ENCODE assay signal across 14 mouse cellular contexts in the genomic region with DNA sequence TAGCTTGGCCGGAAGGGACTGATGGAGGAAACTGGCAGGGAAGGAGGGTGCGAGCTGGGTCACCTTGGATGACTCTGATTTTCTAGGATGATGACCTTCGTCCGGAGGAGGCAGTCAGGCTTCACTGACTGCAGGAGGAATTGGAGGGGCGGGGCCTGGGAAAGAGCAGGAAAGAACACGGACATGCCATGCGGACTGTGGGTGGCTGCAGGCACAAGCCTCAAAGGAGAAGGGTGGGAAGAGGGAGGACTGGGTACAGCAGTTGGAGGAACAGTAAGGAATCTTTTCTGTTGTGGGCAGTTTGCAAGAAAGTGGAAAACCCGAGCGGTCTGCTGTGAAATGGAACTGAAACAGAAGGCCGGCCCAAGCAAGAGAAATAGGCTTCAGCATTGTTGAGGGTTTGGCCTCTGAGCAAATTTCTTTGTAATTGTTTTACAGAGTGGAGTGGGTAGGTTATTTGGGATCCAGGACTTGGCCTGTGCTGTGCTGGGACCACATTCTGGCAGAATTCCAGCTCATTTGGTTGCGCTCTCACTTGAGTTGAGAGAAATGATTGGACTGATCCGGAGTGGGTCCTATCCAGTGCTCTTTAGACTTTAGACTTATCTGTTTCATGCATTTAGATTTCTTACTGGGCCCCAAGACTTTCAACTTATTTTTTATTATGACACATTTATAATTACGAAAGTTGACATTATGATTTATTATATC. TPM values are rescaled to one million over a fixed set of nuclear protein-coding genes. Genes with fewer than 3 reads are reported as not detected.
DNase-seq lines count a peak whose midpoint lies in the region; ATAC-seq and TF ChIP-seq lines count a peak whose summit lies in the region.
"Had no signal": no experiment of that assay in that cellular context is flagged by ENCODE, and none has a peak within 500 bp of the region (broad histone marks: within the 10 kb centered on the region; RNA-seq: fewer than 3 reads in every experiment).

No protein-coding gene starts in this region.

- no peaks in the 10 kb centered on the region for H3K4me1 ChIP-seq in forebrain, embryonic 13.5 days
- no peaks in the 10 kb centered on the region for H3K4me1 ChIP-seq in forebrain, embryonic 12.5 days
- H3K4me1 ChIP-seq in midbrain, embryonic 14.5 days (ENCODE audit: control insufficient read depth, insufficient read depth, low read length) = no peaks in the 10 kb centered on the region
- no peaks in the 10 kb centered on the region for H3K4me1 ChIP-seq in midbrain, embryonic 16.5 days (ENCODE audit: control insufficient read depth, insufficient read depth, low read length)
- peaks cover 12% of the 10 kb centered on the region; the same call in 1 of the 2 replicates for H3K4me1 ChIP-seq in kidney, adult 2 months (ENCODE audit: control insufficient read depth, insufficient read depth, low read length)
- H3K4me1 ChIP-seq: neural tube, embryonic 13.5 days had no signal

- no peaks in the 10 kb centered on the region for H3K27me3 ChIP-seq in forebrain, embryonic 13.5 days
- no peaks in the 10 kb centered on the region for H3K27me3 ChIP-seq in forebrain, embryonic 12.5 days
- H3K27me3 ChIP-seq in midbrain, embryonic 14.5 days (ENCODE audit: control insufficient read depth, insufficient read depth, low read length) = no peaks in the 10 kb centered on the region
- H3K27me3 ChIP-seq in midbrain, embryonic 16.5 days (ENCODE audit: control insufficient read depth, insufficient read depth, low read depth, low read length) = no peaks in the 10 kb centered on the region
- no peaks in the 10 kb centered on the region for H3K27me3 ChIP-seq in kidney, adult 2 months (replicated peaks; ENCODE audit: control insufficient read depth, insufficient read depth, low read length)
- H3K27me3 ChIP-seq: embryonic facial prominence, embryonic 15.5 days; hindbrain, embryonic 15.5 days; neural tube, embryonic 13.5 days had no signal

- H3K36me3 ChIP-seq in forebrain, embryonic 13.5 days (ENCODE audit: poor library complexity, severe bottlenecking) = no peaks in the 10 kb centered on the region
- H3K36me3 ChIP-seq in forebrain, embryonic 12.5 days (replicated peaks) = no peaks in the 10 kb centered on the region
- H3K36me3 ChIP-seq in midbrain, embryonic 14.5 days (ENCODE audit: control insufficient read depth, insufficient read depth, low read length) = no peaks in the 10 kb centered on the region
- H3K36me3 ChIP-seq in midbrain, embryonic 16.5 days (ENCODE audit: control insufficient read depth, insufficient read depth, low read length) = no peaks in the 10 kb centered on the region
- no peaks in the 10 kb centered on the region for H3K36me3 ChIP-seq in kidney, adult 2 months (ENCODE audit: control insufficient read depth, insufficient read depth, low read length)
- H3K36me3 ChIP-seq: embryonic facial prominence, embryonic 15.5 days; hindbrain, embryonic 15.5 days; neural tube, embryonic 13.5 days had no signal

- TF ChIP-seq POLR2A in kidney, adult 2 months (IDR thresholded peaks at IDR 0.05; ENCODE audit: low read depth, low read length) = no peak

- 82% methylated on average over 13 of the region's 13 CpGs for WGBS in forebrain, embryonic 13.5 days
- 79% methylated on average over 13 of the region's 13 CpGs for WGBS in forebrain, embryonic 12.5 days
- 77% methylated on average over 13 of the region's 13 CpGs for WGBS in midbrain, embryonic 14.5 days
- WGBS in midbrain, embryonic 16.5 days = 77% methylated on average over 13 of the region's 13 CpGs
- 31% methylated on average over 13 of the region's 13 CpGs for WGBS in kidney, adult 2 months

- no peaks in the 10 kb centered on the region for H3K9me3 ChIP-seq in forebrain, embryonic 13.5 days (replicated peaks)
- H3K9me3 ChIP-seq in forebrain, embryonic 12.5 days = no peaks in the 10 kb centered on the region
- no peaks in the 10 kb centered on the region for H3K9me3 ChIP-seq in midbrain, embryonic 14.5 days (ENCODE audit: control insufficient read depth, low read length)
- H3K9me3 ChIP-seq in midbrain, embryonic 16.5 days (replicated peaks; ENCODE audit: control insufficient read depth, low read length, poor library complexity, severe bottlenecking) = no peaks in the 10 kb centered on the region
- H3K9me3 ChIP-seq: embryonic facial prominence, embryonic 15.5 days; hindbrain, embryonic 15.5 days; neural tube, embryonic 13.5 days had no signal

- H3K4me2 ChIP-seq in forebrain, embryonic 13.5 days = no peak overlapping the region
- H3K4me2 ChIP-seq in forebrain, embryonic 12.5 days = no peak overlapping the region
- no peak overlapping the region for H3K4me2 ChIP-seq in midbrain, embryonic 14.5 days (ENCODE audit: low read length)
- H3K4me2 ChIP-seq in midbrain, embryonic 16.5 days (ENCODE audit: low read length) = no peak overlapping the region
- H3K4me2 ChIP-seq: embryonic facial prominence, embryonic 15.5 days; heart, embryonic 11.5 days; hindbrain, embryonic 15.5 days; neural tube, embryonic 13.5 days had no signal

- DNase-seq in midbrain, embryonic 14.5 days = peak; percentile 37
- DNase-seq in kidney, adult 2 months = peak; percentile 92
- peak; percentile 36 for DNase-seq in right cerebral cortex, postnatal 25 days
- no peak for DNase-seq in embryo, embryonic 10.5 days (ENCODE audit: low spot score)
- no peak for DNase-seq in spleen, adult 18-20 months
- DNase-seq: cerebellum, adult 18-20 months; liver had no signal

- ATAC-seq in forebrain, embryonic 13.5 days = peak; percentile 61; the same call in 1 of the 2 replicates
- no peak for ATAC-seq in forebrain, embryonic 12.5 days (ENCODE audit: low FRiP score)
- ATAC-seq in midbrain, embryonic 14.5 days (ENCODE audit: low FRiP score, low TSS enrichment) = no peak
- ATAC-seq in midbrain, embryonic 16.5 days = no peak

- H3K4me3 ChIP-seq in forebrain, embryonic 13.5 days = no peak overlapping the region
- no peak overlapping the region for H3K4me3 ChIP-seq in forebrain, embryonic 12.5 days (replicated peaks)
- no peak overlapping the region for H3K4me3 ChIP-seq in midbrain, embryonic 14.5 days (replicated peaks; ENCODE audit: low read depth, low read length)
- no peak overlapping the region for H3K4me3 ChIP-seq in midbrain, embryonic 16.5 days (ENCODE audit: low read depth, low read length)
- no peak overlapping the region for H3K4me3 ChIP-seq in kidney, adult 2 months (ENCODE audit: insufficient read depth, low read depth, low read length)
- H3K4me3 ChIP-seq: embryonic facial prominence, embryonic 15.5 days; hindbrain, embryonic 15.5 days; neural tube, embryonic 13.5 days had no signal

- no peak overlapping the region for H3K9ac ChIP-seq in forebrain, embryonic 13.5 days
- no peak overlapping the region for H3K9ac ChIP-seq in forebrain, embryonic 12.5 days
- H3K9ac ChIP-seq in midbrain, embryonic 14.5 days (replicated peaks; ENCODE audit: low read length) = no peak overlapping the region
- no peak overlapping the region for H3K9ac ChIP-seq in midbrain, embryonic 16.5 days (ENCODE audit: low read depth, low read length)
- H3K9ac ChIP-seq: embryonic facial prominence, embryonic 15.5 days; hindbrain, embryonic 15.5 days; neural tube, embryonic 13.5 days had no signal

- no peak overlapping the region for H3K27ac ChIP-seq in forebrain, embryonic 13.5 days
- no peak overlapping the region for H3K27ac ChIP-seq in forebrain, embryonic 12.5 days
- no peak overlapping the region for H3K27ac ChIP-seq in midbrain, embryonic 14.5 days (replicated peaks; ENCODE audit: low read depth, low read length)
- no peak overlapping the region for H3K27ac ChIP-seq in midbrain, embryonic 16.5 days (ENCODE audit: low read length)
- H3K27ac ChIP-seq in kidney, adult 2 months (ENCODE audit: insufficient read depth, low read depth, low read length) = peak overlapping the region; percentile 85
- H3K27ac ChIP-seq: embryonic facial prominence, embryonic 15.5 days; hindbrain, embryonic 15.5 days; neural tube, embryonic 13.5 days had no signal

- TF ChIP-seq CTCF in kidney, adult 2 months (conservative IDR thresholded peaks at IDR 0.05; ENCODE audit: insufficient read depth, insufficient read length, low read depth, low read length) = no peak

RNA-seq across cellular contexts. Expression of a gene that starts 30.7 kb away (rescaled TPM):
- 0.09 and 0.33 TPM in 2 replicates for polyA plus RNA-seq in forebrain, embryonic 13.5 days (2015; fragmentation: Nextera tagmentation; extraction: Ambion mirVana)
- 0.09 and 0.18 TPM in 2 replicates for polyA plus RNA-seq in forebrain, embryonic 12.5 days (2016; fragmentation: Nextera tagmentation; extraction: Ambion mirVana)
- 0.28 TPM in 1 of 2 replicates, not detected in the other for polyA plus RNA-seq in midbrain, embryonic 14.5 days (2014; fragmentation: Nextera tagmentation; extraction: Ambion mirVana)
- 0.19 TPM in 1 of 2 replicates, not detected in the other for polyA plus RNA-seq in midbrain, embryonic 16.5 days (2015; fragmentation: Nextera tagmentation; extraction: Ambion mirVana)
- 20.3 and 26.4 TPM in 2 replicates for polyA plus RNA-seq in kidney, adult 2 months (2012; rRNA removed)
- polyA plus RNA-seq: embryonic facial prominence, embryonic 15.5 days; neural tube, embryonic 13.5 days had no signal

Comparison
In these comparisons a context has a peak if more than half of its experiments do, and no peak if none do; other contexts are left out.
1. DNase-seq: peak in midbrain, embryonic 14.5 days (single experiment), kidney, adult 2 months (single experiment) and right cerebral cortex, postnatal 25 days (single experiment); none in embryo, embryonic 10.5 days (single experiment) and spleen, adult 18-20 months (0 of 2).
2. RNA of a gene that starts 30.7 kb away (polyA plus RNA-seq): 20.3 to 26.4 TPM in kidney, adult 2 months; 0.28 TPM in midbrain, embryonic 14.5 days, 0.09 to 0.33 TPM in forebrain, embryonic 13.5 days, 0.09 to 0.18 TPM in forebrain, embryonic 12.5 days and 0.19 TPM in midbrain, embryonic 16.5 days; every median in the first group is over 10 times any median in the second.